Mouse (Mus musculus) C2C12 (cell line): ENCODE measurements at regions not wholly inside any gene's neighbourhood (a gene's known extent, or its start where the extent isn't known, plus 50 kb on each side); places are given as distances from the start of the nearest gene placed in this dataset.

ENCODE experiments used
- H3K27me3 ChIP-seq: one replicate; pipeline ENCODE4 v1.6.1; 2011; ENCODE audit not compliant: control insufficient read depth, insufficient read depth, insufficient read length
- H3K36me3 ChIP-seq: one replicate; pipeline ENCODE4 v1.6.1; 2011; ENCODE audit not compliant: control insufficient read depth, insufficient read depth
- H3K4me3 ChIP-seq: one replicate; pipeline ENCODE4 v1.5.1; 2011; ENCODE audit warnings: mild to moderate bottlenecking, control low read depth; ENCODE audit not compliant: poor library complexity, insufficient read depth, severe bottlenecking
- H3K79me2 ChIP-seq: one replicate; pipeline ENCODE4 v1.6.1; 2011; ENCODE audit not compliant: control insufficient read depth, insufficient read depth
- H3K79me3 ChIP-seq: one replicate; pipeline ENCODE4 v1.6.1; 2011; ENCODE audit warnings: low read depth, control low read depth
- H3ac ChIP-seq: one replicate; pipeline ENCODE3; 2011; ENCODE audit warnings: low read depth; ENCODE audit not compliant: control insufficient read depth, insufficient read length
- CEBPB ChIP-seq: IDR thresholded peaks from one replicate; pipeline ENCODE4 v1.6.1; 2011; ENCODE audit warnings: low read depth, mild to moderate bottlenecking, control low read depth, moderate library complexity
- CTCF ChIP-seq: IDR thresholded peaks from one replicate; pipeline ENCODE4 v1.5.1; 2011; ENCODE audit not compliant: control insufficient read depth, insufficient read depth, insufficient read length
- FOSL1 ChIP-seq: IDR thresholded peaks from one replicate; pipeline ENCODE4 v1.8.0; 2011; ENCODE audit warnings: mild to moderate bottlenecking, low read length; ENCODE audit not compliant: poor library complexity, insufficient read depth, severe bottlenecking
- MAX ChIP-seq: IDR thresholded peaks from one replicate; pipeline ENCODE4 v1.6.1; 2011; ENCODE audit warnings: mild to moderate bottlenecking, control low read depth
- MYOD1 ChIP-seq: IDR thresholded peaks from one replicate; pipeline ENCODE4 v1.6.1; 2011; ENCODE audit warnings: low read depth; ENCODE audit not compliant: control insufficient read depth, insufficient read length
- MYOG ChIP-seq: IDR thresholded peaks from one replicate; pipeline ENCODE4 v1.6.1; 2011; ENCODE audit not compliant: control insufficient read depth, insufficient read length; ENCODE audit errors: extremely low read depth
- USF1 ChIP-seq: IDR thresholded peaks from one replicate; pipeline ENCODE4 v1.6.1; 2011; ENCODE audit warnings: low read depth, mild to moderate bottlenecking, control low read depth, moderate library complexity

DNA sequence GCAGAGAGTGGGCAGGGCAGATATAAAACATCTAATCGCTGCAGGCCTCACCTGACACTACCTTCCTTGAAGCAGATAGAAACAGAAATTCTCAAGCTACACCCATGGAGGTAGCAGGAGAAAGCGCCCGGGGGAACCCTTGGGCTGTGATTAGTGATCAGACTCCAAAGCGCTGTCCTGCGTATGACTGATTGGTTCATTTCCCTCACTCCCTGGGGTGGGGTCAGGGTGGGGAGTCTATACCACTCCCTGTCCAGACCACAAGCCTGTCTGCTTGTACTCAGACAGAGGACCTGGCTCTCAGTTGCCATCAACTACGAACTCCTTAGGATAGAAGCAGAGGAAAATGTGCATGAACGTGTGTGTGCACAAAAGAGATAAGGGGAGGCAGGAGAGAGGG lies 77.7 kb downstream of the Gm826 start:
- H3K36me3 ChIP-seq = no peaks in the 10 kb centered on the region
- no peak overlapping the region for H3K4me3 ChIP-seq
- no peaks in the 10 kb centered on the region for H3K79me3 ChIP-seq
- no peak overlapping the region for H3ac ChIP-seq
- H3K27me3 ChIP-seq = no peaks in the 10 kb centered on the region
- no peak for TF ChIP-seq MYOD1
- TF ChIP-seq FOSL1 = no peak
- TF ChIP-seq USF1 = no peak
- TF ChIP-seq CTCF = no peak
- H3K79me2 ChIP-seq = no peaks in the 10 kb centered on the region

DNA sequence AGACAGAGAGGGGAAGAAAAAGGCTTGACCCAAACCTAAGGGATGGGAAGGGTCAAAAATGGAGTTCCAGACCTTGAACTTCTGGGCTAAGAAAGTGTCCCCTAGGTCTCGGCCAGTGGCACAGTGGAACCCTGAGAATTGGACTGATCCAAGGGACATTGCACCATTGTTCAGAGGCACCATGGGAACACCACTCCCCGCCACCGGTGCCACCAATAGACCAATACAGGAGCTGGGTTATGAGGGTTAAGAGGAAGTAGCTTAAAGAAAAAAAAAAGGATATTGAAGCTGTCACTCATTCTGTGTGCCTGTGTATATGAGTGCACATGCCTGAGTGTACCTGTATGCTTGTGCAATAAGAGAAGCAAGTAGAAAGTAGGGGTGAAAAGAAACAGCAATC lies 83.7 kb downstream of the Gm826 start:
- no peaks in the 10 kb centered on the region for H3K27me3 ChIP-seq
- no peaks in the 10 kb centered on the region for H3K79me3 ChIP-seq
- H3K79me2 ChIP-seq = no peaks in the 10 kb centered on the region
- no peak overlapping the region for H3ac ChIP-seq
- H3K4me3 ChIP-seq = no peak overlapping the region
- no peaks in the 10 kb centered on the region for H3K36me3 ChIP-seq
- TF ChIP-seq FOSL1 = no peak
- no peak for TF ChIP-seq MYOG
- TF ChIP-seq MYOD1 = no peak
- no peak for TF ChIP-seq USF1
- TF ChIP-seq CTCF = no peak
- TF ChIP-seq CEBPB = no peak
- TF ChIP-seq MAX = no peak

DNA sequence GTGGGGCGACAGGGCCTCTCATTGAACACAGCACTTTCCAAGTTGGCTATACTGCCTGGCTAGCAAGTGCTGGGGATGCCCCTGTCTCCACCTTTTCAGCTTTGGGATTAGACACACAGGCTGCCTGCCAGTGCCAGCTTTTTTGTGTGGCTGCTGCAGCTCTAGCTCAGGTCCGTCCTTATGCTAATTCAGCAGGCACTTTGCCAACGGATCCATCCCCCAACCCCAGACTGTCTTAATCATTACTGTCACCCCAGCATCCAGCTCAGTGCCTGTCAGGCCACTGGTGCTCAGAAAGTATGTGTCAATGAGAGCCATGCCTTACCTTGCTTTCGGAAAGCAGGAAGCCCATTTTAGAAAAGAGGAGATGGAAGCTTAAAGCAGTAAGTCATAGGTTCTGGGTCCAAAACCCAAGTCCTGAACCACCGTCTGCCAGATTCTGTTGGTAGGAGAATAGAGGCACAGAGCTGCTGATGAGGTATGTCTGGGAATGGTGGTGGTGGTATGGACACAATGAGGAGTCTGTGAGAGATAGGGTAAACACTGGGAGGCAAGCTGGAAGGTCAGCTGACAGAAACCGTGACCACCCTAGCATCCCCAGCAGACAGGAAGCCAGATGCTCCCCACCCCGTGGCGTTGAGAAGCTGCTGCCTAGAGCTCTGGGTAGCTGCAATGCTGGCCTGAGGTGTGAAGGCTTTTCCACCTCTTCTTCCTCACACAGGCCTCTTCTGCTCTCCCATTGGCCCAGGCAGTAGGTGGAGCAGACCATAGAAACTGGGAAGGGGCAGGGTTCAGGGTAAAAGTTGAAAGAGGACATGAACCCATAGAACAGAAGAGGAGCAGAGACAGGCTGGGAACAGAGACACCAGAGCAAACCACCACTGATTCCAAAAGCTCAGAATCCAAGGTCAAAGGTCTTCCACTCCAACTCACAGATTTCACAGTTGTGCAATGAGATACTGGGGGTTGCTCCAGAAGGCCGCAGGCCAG lies 84.6 kb downstream of the Gm826 start:
- TF ChIP-seq FOSL1 (no peak), MYOD1 (no peak), MAX (no peak), CTCF (no peak), MYOG (no peak), CEBPB (no peak), USF1 (no peak)
- Histone ChIP-seq H3K36me3 (no peaks in the 10 kb centered on the region), H3K79me3 (no peaks in the 10 kb centered on the region), H3K79me2 (no peaks in the 10 kb centered on the region), H3K27me3 (no peaks in the 10 kb centered on the region), H3K4me3 (no peak overlapping the region), H3ac (no peak overlapping the region)

DNA sequence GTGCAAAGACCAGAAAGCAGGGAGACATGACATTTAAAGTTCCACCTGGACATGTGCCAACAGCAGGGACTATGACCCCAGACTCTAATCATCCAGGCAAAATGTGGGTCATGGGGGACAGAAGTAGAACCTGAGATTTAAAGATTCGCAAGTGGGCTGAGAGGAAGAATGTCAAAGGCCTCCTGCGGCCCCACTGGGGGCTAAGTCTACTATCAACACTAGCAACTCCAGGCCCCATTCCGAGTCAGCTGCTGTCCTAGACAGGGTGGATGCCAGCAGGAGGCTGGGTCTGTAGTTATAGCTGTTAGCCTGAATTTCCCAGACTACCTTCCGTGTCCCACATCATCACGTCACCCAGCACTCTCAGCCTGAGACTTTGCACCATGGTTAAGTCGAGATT lies 86.7 kb downstream of the Gm826 start:
- Histone ChIP-seq H3ac (no peak overlapping the region), H3K4me3 (no peak overlapping the region), H3K36me3 (no peaks in the 10 kb centered on the region), H3K79me2 (no peaks in the 10 kb centered on the region), H3K27me3 (no peaks in the 10 kb centered on the region), H3K79me3 (no peaks in the 10 kb centered on the region)
- TF ChIP-seq MAX (no peak), MYOG (no peak), USF1 (no peak), CTCF (no peak), CEBPB (no peak), FOSL1 (no peak), MYOD1 (no peak)

DNA sequence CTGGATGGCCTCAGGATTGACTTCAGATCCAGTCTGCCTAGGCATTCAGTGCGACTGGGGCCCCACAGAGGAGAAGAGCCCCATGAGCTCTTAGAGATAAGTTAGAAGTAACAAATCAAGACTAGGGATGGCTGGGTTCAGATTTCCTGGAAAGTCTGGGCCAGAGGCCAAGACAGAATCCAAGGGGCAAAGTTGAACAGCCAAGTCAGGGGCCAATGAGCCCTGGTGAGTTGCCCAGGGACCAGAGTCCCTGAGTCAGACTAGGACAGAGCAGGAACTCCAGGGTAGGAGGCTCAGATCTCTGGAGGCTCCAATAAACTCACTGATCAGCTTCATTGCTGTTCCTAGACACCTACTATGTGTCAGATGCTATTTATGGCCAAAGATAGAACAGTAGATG lies 87.6 kb downstream of the Gm826 start:
- no peak for TF ChIP-seq CEBPB
- no peak for TF ChIP-seq CTCF
- no peak for TF ChIP-seq MAX
- TF ChIP-seq USF1 = no peak
- TF ChIP-seq FOSL1 = no peak
- no peak for TF ChIP-seq MYOD1
- no peak for TF ChIP-seq MYOG
- no peaks in the 10 kb centered on the region for H3K27me3 ChIP-seq
- no peaks in the 10 kb centered on the region for H3K36me3 ChIP-seq
- H3ac ChIP-seq = no peak overlapping the region
- no peaks in the 10 kb centered on the region for H3K79me2 ChIP-seq
- H3K79me3 ChIP-seq = no peaks in the 10 kb centered on the region
- H3K4me3 ChIP-seq = no peak overlapping the region
